ENCODE assay signal across 29 mouse cellular contexts in genomic region chr10:40065357-40065756, GRCm38 (mm10). TPM values are rescaled to one million over a fixed set of nuclear protein-coding genes. Genes with fewer than 3 reads are reported as not detected.
DNase-seq lines count a peak whose midpoint lies in the region; ATAC-seq and TF ChIP-seq lines count a peak whose summit lies in the region.
"Had no signal": no experiment of that assay in that cellular context is flagged by ENCODE, and none has a peak within 500 bp of the region (broad histone marks: within the 10 kb centered on the region; RNA-seq: fewer than 3 reads in every experiment).

No protein-coding gene starts in this region.

- no peak overlapping the region for H3K4me3 ChIP-seq in hindbrain, embryonic 10.5 days
- H3K4me3 ChIP-seq in hindbrain, embryonic 12.5 days = no peak overlapping the region
- no peak overlapping the region for H3K4me3 ChIP-seq in midbrain, embryonic 11.5 days (ENCODE audit: low read depth, low read length)
- H3K4me3 ChIP-seq in midbrain, embryonic 15.5 days = no peak overlapping the region
- no peak overlapping the region for H3K4me3 ChIP-seq in limb, embryonic 12.5 days (replicated peaks)
- H3K4me3 ChIP-seq in liver, postnatal 0 days (ENCODE audit: low read depth, low read length) = no peak overlapping the region
- H3K4me3 ChIP-seq: embryonic facial prominence, embryonic 12.5 days; heart, embryonic 15.5 days; liver, embryonic 15.5 days; myocyte; neural tube, embryonic 13.5 days had no signal

- no peak for DNase-seq in hindbrain, embryonic 10.5 days (ENCODE audit: low spot score)
- DNase-seq in midbrain, embryonic 11.5 days (ENCODE audit: low spot score, missing footprints) = no peak
- no peak for DNase-seq in liver, postnatal 0 days
- DNase-seq in frontal cortex, adult 2 months (ENCODE audit: extremely low spot score in 1 of 2, low spot score in 1 of 2) = no peak
- DNase-seq: adrenal gland, adult 2 months; B cell, adult 2 months; cerebellum, adult 11-12 months; cerebellum, postnatal 14 days; gastrocnemius, postnatal 36 days; heart, postnatal 36 days; kidney, adult 8-10 months; kidney, postnatal 14 days; liver; lung, postnatal 4 days; retina, postnatal 1 day; right cerebral cortex, postnatal 25 days; spleen, adult 18-20 months had no signal

- TF ChIP-seq CTCF in liver, postnatal 0 days (IDR thresholded peaks at IDR 0.05; ENCODE audit: low read depth) = no peak

- H3K27me3 ChIP-seq in hindbrain, embryonic 10.5 days (ENCODE audit: insufficient read depth, poor library complexity, severe bottlenecking) = no peaks in the 10 kb centered on the region
- no peaks in the 10 kb centered on the region for H3K27me3 ChIP-seq in hindbrain, embryonic 12.5 days
- H3K27me3 ChIP-seq in midbrain, embryonic 11.5 days (ENCODE audit: control insufficient read depth, insufficient read depth, low read length) = no peaks in the 10 kb centered on the region
- no peaks in the 10 kb centered on the region for H3K27me3 ChIP-seq in midbrain, embryonic 15.5 days (replicated peaks)
- no peaks in the 10 kb centered on the region for H3K27me3 ChIP-seq in limb, embryonic 12.5 days
- no peaks in the 10 kb centered on the region for H3K27me3 ChIP-seq in liver, postnatal 0 days (ENCODE audit: insufficient read depth, low read length)
- H3K27me3 ChIP-seq: CH12.LX; embryonic facial prominence, embryonic 12.5 days; heart, embryonic 15.5 days; liver, embryonic 15.5 days; neural tube, embryonic 13.5 days; Patski had no signal

- ATAC-seq in hindbrain, embryonic 12.5 days (ENCODE audit: low FRiP score) = no peak
- ATAC-seq in midbrain, embryonic 11.5 days (ENCODE audit: low FRiP score) = no peak
- no peak for ATAC-seq in midbrain, embryonic 15.5 days (replicated peaks)
- 0 out of 2 replicates have a peak, but pooled peaks have one; percentile 15 for ATAC-seq in limb, embryonic 12.5 days (ENCODE audit: insufficient number of reproducible peaks, insufficient read depth, low FRiP score, low TSS enrichment, low read depth)
- no peak for ATAC-seq in liver, postnatal 0 days
- ATAC-seq: forebrain, embryonic 16.5 days; Patski had no signal

- peaks cover 30% of the 10 kb centered on the region for H3K4me1 ChIP-seq in hindbrain, embryonic 10.5 days (replicated peaks)
- no peaks in the 10 kb centered on the region; the same call in 1 of the 2 replicates for H3K4me1 ChIP-seq in hindbrain, embryonic 12.5 days
- no peaks in the 10 kb centered on the region; the same call in 1 of the 2 replicates for H3K4me1 ChIP-seq in midbrain, embryonic 11.5 days (ENCODE audit: control insufficient read depth, insufficient read depth, low read length)
- peaks cover 8% of the 10 kb centered on the region; the same call in 1 of the 2 replicates for H3K4me1 ChIP-seq in midbrain, embryonic 15.5 days
- H3K4me1 ChIP-seq in limb, embryonic 12.5 days (replicated peaks) = peaks cover 48% of the 10 kb centered on the region
- peaks cover 13% of the 10 kb centered on the region for H3K4me1 ChIP-seq in liver, postnatal 0 days (ENCODE audit: insufficient read depth)

- H3K27ac ChIP-seq in hindbrain, embryonic 10.5 days = peak overlapping the region; percentile 53; the same call in 1 of the 2 replicates
- no peak overlapping the region for H3K27ac ChIP-seq in hindbrain, embryonic 12.5 days
- H3K27ac ChIP-seq in midbrain, embryonic 11.5 days (ENCODE audit: low read depth, low read length) = peak overlapping the region; percentile 20; the same call in 1 of the 2 replicates
- no peak overlapping the region for H3K27ac ChIP-seq in midbrain, embryonic 15.5 days
- H3K27ac ChIP-seq in limb, embryonic 12.5 days = peak overlapping the region; percentile 86
- H3K27ac ChIP-seq in liver, postnatal 0 days (ENCODE audit: low read depth) = no peak overlapping the region
- H3K27ac ChIP-seq: embryonic facial prominence, embryonic 12.5 days; heart, embryonic 15.5 days; liver, embryonic 15.5 days; neural tube, embryonic 13.5 days had no signal

- H3K9ac ChIP-seq in hindbrain, embryonic 12.5 days = no peak overlapping the region
- no peak overlapping the region for H3K9ac ChIP-seq in midbrain, embryonic 11.5 days (ENCODE audit: low read length)
- no peak overlapping the region for H3K9ac ChIP-seq in midbrain, embryonic 15.5 days
- H3K9ac ChIP-seq in limb, embryonic 12.5 days (replicated peaks) = no peak overlapping the region
- no peak overlapping the region for H3K9ac ChIP-seq in liver, postnatal 0 days (replicated peaks)
- H3K9ac ChIP-seq: embryonic facial prominence, embryonic 12.5 days; heart, embryonic 15.5 days; liver, embryonic 15.5 days; neural tube, embryonic 13.5 days had no signal

- TF ChIP-seq EP300 in liver, postnatal 0 days (IDR thresholded peaks at IDR 0.05; ENCODE audit: low read depth) = no peak

- H3K4me2 ChIP-seq in hindbrain, embryonic 12.5 days (replicated peaks) = no peak overlapping the region
- H3K4me2 ChIP-seq in midbrain, embryonic 11.5 days = no peak overlapping the region
- no peak overlapping the region for H3K4me2 ChIP-seq in midbrain, embryonic 15.5 days
- no peak overlapping the region for H3K4me2 ChIP-seq in limb, embryonic 12.5 days
- H3K4me2 ChIP-seq in liver, postnatal 0 days (ENCODE audit: low read depth, low read length) = no peak overlapping the region
- H3K4me2 ChIP-seq: embryonic facial prominence, embryonic 12.5 days; heart, embryonic 15.5 days; liver, embryonic 15.5 days; neural tube, embryonic 13.5 days had no signal

- 36% methylated on average over 3 of the region's 3 CpGs for WGBS in hindbrain, embryonic 10.5 days
- 32% methylated on average over 3 of the region's 3 CpGs for WGBS in hindbrain, embryonic 12.5 days
- WGBS in midbrain, embryonic 11.5 days = 10% methylated on average over 3 of the region's 3 CpGs
- WGBS in midbrain, embryonic 15.5 days = 19% methylated on average over 3 of the region's 3 CpGs
- WGBS in limb, embryonic 12.5 days = 19% methylated on average over 3 of the region's 3 CpGs
- 73% methylated on average over 3 of the region's 3 CpGs for WGBS in liver, postnatal 0 days (ENCODE audit: insufficient replicate concordance)

- H3K36me3 ChIP-seq in hindbrain, embryonic 10.5 days = no peaks in the 10 kb centered on the region
- no peaks in the 10 kb centered on the region for H3K36me3 ChIP-seq in hindbrain, embryonic 12.5 days
- no peaks in the 10 kb centered on the region for H3K36me3 ChIP-seq in midbrain, embryonic 11.5 days (ENCODE audit: control insufficient read depth, insufficient read depth, low read length)
- no peaks in the 10 kb centered on the region for H3K36me3 ChIP-seq in midbrain, embryonic 15.5 days (replicated peaks)
- no peaks in the 10 kb centered on the region for H3K36me3 ChIP-seq in limb, embryonic 12.5 days
- H3K36me3 ChIP-seq in liver, postnatal 0 days (replicated peaks; ENCODE audit: insufficient read depth, low read length) = no peaks in the 10 kb centered on the region; the same call in 1 of the 2 replicates
- H3K36me3 ChIP-seq: embryonic facial prominence, embryonic 12.5 days; heart, embryonic 15.5 days; neural tube, embryonic 13.5 days had no signal

- H3K9me3 ChIP-seq in hindbrain, embryonic 10.5 days = no peaks in the 10 kb centered on the region
- H3K9me3 ChIP-seq in hindbrain, embryonic 12.5 days (replicated peaks) = no peaks in the 10 kb centered on the region
- H3K9me3 ChIP-seq in midbrain, embryonic 11.5 days (ENCODE audit: control insufficient read depth, low read length) = no peaks in the 10 kb centered on the region
- H3K9me3 ChIP-seq in midbrain, embryonic 15.5 days = no peaks in the 10 kb centered on the region
- no peaks in the 10 kb centered on the region for H3K9me3 ChIP-seq in limb, embryonic 12.5 days
- H3K9me3 ChIP-seq in liver, postnatal 0 days (ENCODE audit: low read length) = no peaks in the 10 kb centered on the region
- H3K9me3 ChIP-seq: embryonic facial prominence, embryonic 12.5 days; G1E; heart, embryonic 15.5 days; liver, embryonic 15.5 days; neural tube, embryonic 13.5 days had no signal

RNA-seq across cellular contexts. Expression of gene Mfsd4b1, which starts 40.3 kb away (rescaled TPM):
- not detected in 2 replicates for polyA plus RNA-seq in hindbrain, embryonic 10.5 days (2016; fragmentation: Nextera tagmentation; extraction: Ambion mirVana)
- 0.35 and 0.49 TPM in 2 replicates for polyA plus RNA-seq in hindbrain, embryonic 12.5 days (2016; fragmentation: Nextera tagmentation; extraction: Ambion mirVana)
- polyA plus RNA-seq in midbrain, embryonic 11.5 days (2014; fragmentation: Nextera tagmentation; extraction: Ambion mirVana) = not detected in 2 replicates
- polyA plus RNA-seq in midbrain, embryonic 15.5 days (2015; fragmentation: Nextera tagmentation; extraction: Ambion mirVana) = 0.26 and 0.54 TPM in 2 replicates
- polyA plus RNA-seq in limb, embryonic 12.5 days (2016; fragmentation: Nextera tagmentation; extraction: Ambion mirVana) = 0.23 and 0.33 TPM in 2 replicates
- polyA plus RNA-seq in liver, postnatal 0 days (2015; fragmentation: Nextera tagmentation; extraction: Ambion mirVana) = 6.0 and 6.1 TPM in 2 replicates
- polyA plus RNA-seq in frontal cortex, adult 2 months (2012; rRNA removed) = 0.40 and 0.48 TPM in 2 replicates
- polyA plus RNA-seq: G1E had no signal

Comparison
In these comparisons a context has a peak if more than half of its experiments do, and no peak if none do; other contexts are left out.
1. H3K27ac ChIP-seq: peak in hindbrain, embryonic 10.5 days (single experiment), midbrain, embryonic 11.5 days (single experiment) and limb, embryonic 12.5 days (single experiment); none in hindbrain, embryonic 12.5 days (single experiment), midbrain, embryonic 15.5 days (single experiment) and liver, postnatal 0 days (single experiment).